Mouse (Mus musculus) liver, embryonic 14.5 days (tissue): ENCODE data around the gene Egfl6. TPM values are rescaled to one million over a fixed set of nuclear protein-coding genes. Genes with fewer than 3 reads are reported as not detected.
"Not testable (repeated sequence)": the region's sequence is repeated elsewhere in the genome, so short reads cannot be mapped to it uniquely, and the experiment has no call there.

ENCODE experiments used
- ATAC-seq: fragments of 200-750 bp; cut with Nextera tagmentation; 2 replicates; pipeline ENCODE4 v1.8.0; 2017; ENCODE audit warnings: moderate number of reproducible peaks, mild to moderate bottlenecking, moderate library complexity; ENCODE audit not compliant: insufficient read depth
- DNase-seq, 3 experiments: peaks; one replicate each; pipeline ENCODE4 v3.0.0-alpha.2; 2012 to 2013; ENCODE audit warnings: low read depth in 3 of 3, low spot score in 3 of 3
- H3K27ac ChIP-seq: fragments of 300-500 bp; sonication (generic); 2 replicates; pipeline ENCODE4 v1.5.1; 2014; ENCODE audit warnings: moderate library complexity, mild to moderate bottlenecking, control low read depth, inconsistent platforms
- H3K27me3 ChIP-seq: fragments of 300-500 bp; sonication (generic); 2 replicates; pipeline ENCODE4 v1.6.1; 2014; ENCODE audit warnings: mild to moderate bottlenecking, low read length, moderate library complexity; ENCODE audit not compliant: control insufficient read depth, insufficient read depth
- H3K36me3 ChIP-seq: fragments of 300-500 bp; sonication (generic); replicated peaks from 2 replicates; pipeline ENCODE4 v1.6.1; 2014; ENCODE audit warnings: low read depth; ENCODE audit not compliant: control insufficient read depth, insufficient read depth
- H3K4me1 ChIP-seq, 2 experiments: fragments of 200-500 bp in 1 of 2; fragments of 300-500 bp in 1 of 2; sonication (generic) in 1 of 2; replicated peaks; 2 replicates each; pipeline ENCODE4 v1.6.1; 2012 to 2014; ENCODE audit warnings: antibody characterized with exemption in 1 of 2, inconsistent platforms in 1 of 2, low read length in 1 of 2; ENCODE audit not compliant: control insufficient read depth in 2 of 2, insufficient read depth in 2 of 2
- H3K4me2 ChIP-seq: fragments of 300-500 bp; sonication (generic); 2 replicates; pipeline ENCODE4 v1.6.1; 2014; ENCODE audit warnings: low read depth, mild to moderate bottlenecking, control low read depth, moderate library complexity
- H3K4me3 ChIP-seq, 2 experiments: fragments of 200-500 bp in 1 of 2; fragments of 300-500 bp in 1 of 2; sonication (generic) in 1 of 2; 2 replicates each; pipeline ENCODE4 v1.5.1; 2012 to 2014; ENCODE audit warnings: low read depth in 2 of 2, low read length in 2 of 2, mild to moderate bottlenecking in 2 of 2, control low read depth in 1 of 2, inconsistent platforms in 1 of 2, moderate library complexity in 1 of 2; ENCODE audit not compliant: insufficient read depth in 1 of 2
- H3K9ac ChIP-seq: fragments of 300-500 bp; sonication (generic); replicated peaks from 2 replicates; pipeline ENCODE4 v1.6.1; 2014; ENCODE audit warnings: mild to moderate bottlenecking, control low read depth, moderate library complexity
- H3K9me3 ChIP-seq: fragments of 300-500 bp; sonication (generic); 2 replicates; pipeline ENCODE4 v1.6.1; 2016; ENCODE audit warnings: low read length, mixed read lengths; ENCODE audit not compliant: control insufficient read depth
- CTCF ChIP-seq: IDR thresholded peaks from 2 replicates; pipeline ENCODE4 v1.5.1; 2016; ENCODE audit warnings: antibody characterized with exemption, low read depth, control low read depth
- EP300 ChIP-seq: IDR thresholded peaks from 2 replicates; pipeline ENCODE4 v1.6.1; 2016; ENCODE audit warnings: antibody characterized with exemption, low read depth
- WGBS: fragments of 180-500 bp; shearing (Covaris S2); extraction: QIAGEN DNeasy Blood & Tissue Kit; methylation state at CpG from one replicate; pipeline ENCODE4 v1.1.7; 2014; ENCODE audit not compliant: insufficient replicate concordance; 5-methylcytosine and 5-hydroxymethylcytosine counted together
- polyA plus RNA-seq, 2 experiments: library from polyadenylated mRNA; depleted of rRNA in 1 of 2; stranded (reverse) in 1 of 2; unstranded in 1 of 2; fragments of >200 nt; fragmentation: Nextera tagmentation in 1 of 2; extraction: Ambion mirVana in 1 of 2; gene quantifications; 2 replicates each; pipeline versions ENCODE4 v1.2.1 to v1.2.3; 2012 to 2014

Gene Egfl6
- polyA plus RNA-seq, 2 experiments = 0.15 to 0.35 TPM

DNA sequence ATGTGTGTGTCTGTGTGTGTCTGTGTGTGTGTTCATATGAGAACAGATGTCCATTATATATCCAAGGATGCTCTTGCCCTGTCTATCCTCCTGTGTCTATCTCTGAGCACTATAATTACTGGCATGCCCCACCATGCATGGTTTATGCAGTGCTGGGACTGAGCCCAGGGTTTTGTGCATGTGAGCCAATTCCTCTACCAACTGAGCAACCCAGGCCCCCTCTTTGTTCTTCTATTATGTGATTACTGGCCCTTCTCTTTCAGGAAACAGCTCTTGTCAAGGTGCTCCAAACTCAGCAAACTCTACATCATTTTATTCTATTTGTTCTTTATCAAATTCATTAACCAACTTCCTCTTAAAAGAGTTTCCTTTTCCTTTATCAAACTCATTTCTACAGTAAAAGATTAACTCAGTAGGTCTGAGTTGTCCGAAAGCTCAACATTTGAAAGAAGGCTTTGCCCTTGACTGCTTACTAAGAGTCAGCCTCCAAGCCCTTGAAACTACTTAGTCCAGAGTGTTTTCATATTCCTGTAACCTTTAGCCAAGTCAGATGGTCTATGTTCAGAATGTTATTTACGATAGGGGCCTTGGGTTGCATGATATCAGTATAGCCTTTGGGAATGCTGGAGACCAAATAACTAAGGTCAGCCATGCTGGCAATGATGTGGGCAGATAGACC lies 59.7 kb downstream of the Egfl6 start:
- H3K27me3 ChIP-seq = no peaks in the 10 kb centered on the region
- H3K4me3 ChIP-seq = no peak overlapping the region
- H3K9ac ChIP-seq = no peak overlapping the region
- H3K36me3 ChIP-seq = no peaks in the 10 kb centered on the region
- TF ChIP-seq EP300 (no peak), CTCF (no peak)
- 75% methylated on average over 2 of the region's 2 CpGs for WGBS
- H3K9me3 ChIP-seq = no peaks in the 10 kb centered on the region
- DNase-seq (no peak), ATAC-seq (no peak)
- H3K4me1 ChIP-seq = no peaks in the 10 kb centered on the region
- no peak overlapping the region for H3K27ac ChIP-seq
- H3K4me2 ChIP-seq = no peak overlapping the region

DNA sequence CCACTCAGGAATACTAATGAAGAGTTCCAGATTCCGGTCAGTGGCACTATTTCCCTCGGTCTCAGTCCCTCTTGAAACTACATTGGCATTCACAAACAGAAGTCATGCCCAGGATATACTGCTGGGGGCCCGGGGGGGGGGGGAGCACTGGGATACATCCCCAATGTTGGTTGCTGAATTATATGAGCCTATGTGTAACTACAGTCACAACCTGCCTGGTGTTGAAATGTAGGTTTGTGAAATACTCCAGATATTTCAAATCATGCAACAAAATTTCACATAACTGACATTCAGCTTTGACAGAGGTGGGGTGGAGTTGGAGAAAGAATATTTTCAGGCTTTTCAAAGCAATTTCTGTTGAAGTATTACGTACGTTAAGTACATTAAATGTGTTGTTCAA lies 64.7 kb downstream of the Egfl6 start:
- no peaks in the 10 kb centered on the region for H3K27me3 ChIP-seq
- no peak for ATAC-seq
- no peak overlapping the region for H3K4me3 ChIP-seq
- H3K4me2 ChIP-seq = no peak overlapping the region
- H3K9me3 ChIP-seq = no peaks in the 10 kb centered on the region
- DNase-seq = no peak
- H3K36me3 ChIP-seq = no peaks in the 10 kb centered on the region
- no peak overlapping the region for H3K27ac ChIP-seq
- WGBS = 53% methylated on average over 5 of the region's 5 CpGs
- TF ChIP-seq EP300 = no peak
- no peak for TF ChIP-seq CTCF
- no peak overlapping the region for H3K9ac ChIP-seq
- H3K4me1 ChIP-seq = no peaks in the 10 kb centered on the region

DNA sequence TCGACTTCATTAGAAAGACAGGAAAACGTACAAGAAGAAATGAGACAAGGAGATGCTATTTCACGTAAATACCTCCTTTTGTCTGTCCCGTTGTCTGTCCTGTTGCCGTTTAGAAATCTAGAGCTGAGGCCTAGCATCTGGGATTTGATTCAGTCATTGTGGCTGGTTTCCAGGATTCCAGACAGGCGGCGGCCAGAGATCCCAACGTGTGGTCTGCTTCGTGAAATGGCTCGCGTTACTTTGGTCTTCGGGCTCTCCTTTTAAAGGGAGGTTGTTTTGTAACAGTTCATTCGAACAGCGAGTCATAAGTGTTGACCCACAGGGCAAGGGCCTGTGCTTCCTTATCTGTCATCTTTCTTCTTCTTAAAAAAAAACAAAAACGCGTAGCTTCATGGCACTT lies 67.2 kb downstream of the Egfl6 start, which contains the start of gene Tceanc:
Gene Tceanc, minus strand, starts transcription at position 223 of the 400 bp plus-strand sequence.
- Histone ChIP-seq H3K9me3 (no peaks in the 10 kb centered on the region), H3K4me2 (no peak within 1 kb of the TSS), H3K27ac (no peak within 1 kb of the TSS), H3K9ac (no peak within 1 kb of the TSS), H3K4me1 (peaks cover 0 to 6% of the 10 kb centered on the region in 2 experiments; a peak in 3 of 4 replicates), H3K27me3 (no peaks in the 10 kb centered on the region), H3K36me3 (no peaks in the 10 kb centered on the region), H3K4me3 (no peak within 1 kb of the TSS)
- WGBS = 62% methylated on average over 16 of the region's 16 CpGs
- no peak for TF ChIP-seq CTCF
- no peak for TF ChIP-seq EP300
- ATAC-seq (no peak), DNase-seq (no peak)

DNA sequence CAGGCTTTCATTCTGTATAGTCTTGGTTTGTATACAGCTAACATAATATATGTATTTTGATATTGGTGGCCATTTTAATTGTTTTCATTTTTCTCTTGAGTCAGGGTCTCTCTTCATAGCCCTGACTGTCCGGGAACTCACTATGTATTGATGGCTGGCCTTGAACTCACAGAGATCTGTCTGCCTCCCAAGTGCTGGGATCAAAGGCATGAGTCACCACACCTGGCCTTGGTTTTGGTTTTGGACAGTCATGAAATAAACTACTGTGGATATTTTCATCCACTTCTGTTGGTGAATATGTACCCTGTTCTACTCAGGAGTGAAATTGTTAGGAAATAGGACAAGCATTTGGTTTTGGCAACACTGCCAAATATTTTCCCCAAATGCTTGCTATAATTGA lies 68.9 kb downstream of the Egfl6 start:
- Histone ChIP-seq H3K27me3 (no peaks in the 10 kb centered on the region), H3K9ac (no peak overlapping the region), H3K4me3 (no peak overlapping the region), H3K36me3 (no peaks in the 10 kb centered on the region), H3K27ac (no peak overlapping the region), H3K4me1 (peaks cover 0 to 15% of the 10 kb centered on the region in 2 experiments; a peak in 3 of 4 replicates), H3K4me2 (no peak overlapping the region), H3K9me3 (no peaks in the 10 kb centered on the region)
- TF ChIP-seq CTCF (no peak), EP300 (no peak)
- ATAC-seq (no peak), DNase-seq (no peak)
- 57% methylated on average over 1 of the region's 1 CpGs for WGBS

DNA sequence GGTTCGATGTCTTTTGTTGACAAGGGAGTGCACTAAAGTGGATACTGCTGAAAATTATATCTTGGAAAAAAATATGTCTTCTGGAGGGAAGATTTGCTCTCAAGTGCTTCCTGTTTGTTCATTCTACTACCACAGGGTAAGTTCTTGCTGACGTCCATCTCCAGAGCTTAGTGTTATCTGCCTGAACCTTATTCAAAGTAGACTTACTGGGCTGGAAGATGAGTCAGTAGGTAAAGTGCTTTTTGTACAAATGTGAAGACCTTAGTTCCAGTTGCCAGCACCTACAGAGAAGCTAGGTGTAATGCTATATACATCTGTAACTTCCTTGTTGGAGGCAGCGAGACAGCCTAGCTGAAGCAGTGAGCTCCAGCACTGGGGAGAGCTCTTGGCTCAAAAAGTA lies 69.6 kb downstream of the Egfl6 start:
- Histone ChIP-seq H3K4me3 (no peak overlapping the region), H3K4me1 (peaks cover 0 to 15% of the 10 kb centered on the region in 2 experiments; a peak in 3 of 4 replicates), H3K27ac (no peak overlapping the region), H3K9ac (no peak overlapping the region), H3K27me3 (no peaks in the 10 kb centered on the region), H3K9me3 (no peaks in the 10 kb centered on the region), H3K36me3 (no peaks in the 10 kb centered on the region), H3K4me2 (no peak overlapping the region)
- no peak for TF ChIP-seq EP300
- TF ChIP-seq CTCF = no peak
- DNase-seq (no peak), ATAC-seq (no peak)
- WGBS = 43% methylated on average over 3 of the region's 3 CpGs

DNA sequence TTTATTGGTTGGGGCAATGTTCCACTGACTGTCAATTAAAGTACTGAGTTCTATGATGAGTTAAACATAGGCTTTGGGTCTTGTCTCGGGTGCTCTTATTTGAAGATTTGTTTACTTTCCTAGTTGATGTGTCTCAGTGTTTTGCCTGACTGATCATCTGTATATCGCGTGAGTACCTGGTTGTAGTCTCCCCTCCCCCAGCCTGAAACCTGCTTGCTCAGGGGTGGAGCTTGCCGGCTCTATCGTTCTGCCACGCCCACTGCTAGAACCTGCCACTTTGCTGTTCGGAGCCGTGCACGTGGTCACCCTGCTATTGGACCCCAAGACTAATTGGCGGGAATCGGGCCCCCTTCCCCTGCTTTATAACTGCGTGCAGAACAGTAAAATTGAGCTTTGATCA lies 71.5 kb downstream of the Egfl6 start:
- not testable (repeated sequence) for H3K9me3 ChIP-seq, H3K36me3 ChIP-seq, H3K27me3 ChIP-seq, H3K4me3 ChIP-seq, H3K27ac ChIP-seq, ATAC-seq, H3K9ac ChIP-seq
- peak; percentile 3 to 26 (median 11) for DNase-seq
- H3K4me1 ChIP-seq = peaks cover 0 to 19% of the 10 kb centered on the region in 2 experiments; a peak in 3 of 4 replicates
- 8% methylated on average over 12 of the region's 12 CpGs for WGBS
- peak overlapping the region; percentile 52 for H3K4me2 ChIP-seq
